Mouse (Mus musculus): ENCODE data around the gene Hgd. TPM values are rescaled to one million over a fixed set of nuclear protein-coding genes. Genes with fewer than 3 reads are reported as not detected.

Gene Hgd
- total RNA-seq, 2 experiments from 2014 or later: not detected

DNA sequence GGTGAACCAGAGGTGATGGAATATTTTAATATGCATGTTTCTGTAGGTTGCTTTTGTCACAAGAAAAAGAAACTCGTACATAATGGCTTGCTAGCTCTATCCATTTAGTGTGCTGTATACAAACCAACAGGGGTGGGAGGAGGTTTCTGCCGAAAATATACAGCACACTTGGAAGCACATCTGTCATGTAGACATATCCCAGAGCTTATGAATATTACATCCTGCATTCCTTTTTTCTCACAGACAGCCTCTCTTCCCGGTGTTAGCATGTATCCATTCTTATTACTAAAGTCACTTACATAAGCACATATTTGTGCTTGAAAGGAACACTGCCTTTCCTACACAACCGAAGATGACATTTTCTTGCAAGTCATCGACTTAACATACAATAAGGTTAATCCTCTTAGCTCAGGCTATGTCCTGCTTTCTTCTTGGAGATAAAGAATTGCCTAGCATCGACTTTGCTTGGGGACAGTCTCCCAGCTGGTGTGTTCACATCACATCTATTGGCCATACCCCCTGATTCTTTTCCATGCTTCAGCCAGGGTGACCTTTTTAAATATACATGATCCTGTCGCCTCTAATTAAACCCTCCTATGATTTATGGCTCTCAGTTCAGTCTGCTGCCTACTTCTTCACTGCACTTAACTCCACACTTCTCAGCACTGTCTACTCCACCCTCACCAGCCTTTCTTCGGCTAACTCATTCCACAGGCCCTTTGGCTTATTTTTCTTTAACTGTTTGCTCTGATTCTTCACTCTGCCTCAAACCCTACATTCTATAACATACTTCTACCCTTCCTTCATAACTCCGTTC lies 83.9 kb downstream of the Hgd start:
- DNase-seq (ENCODE audit: low spot score in 2 of 2): no peak

DNA sequence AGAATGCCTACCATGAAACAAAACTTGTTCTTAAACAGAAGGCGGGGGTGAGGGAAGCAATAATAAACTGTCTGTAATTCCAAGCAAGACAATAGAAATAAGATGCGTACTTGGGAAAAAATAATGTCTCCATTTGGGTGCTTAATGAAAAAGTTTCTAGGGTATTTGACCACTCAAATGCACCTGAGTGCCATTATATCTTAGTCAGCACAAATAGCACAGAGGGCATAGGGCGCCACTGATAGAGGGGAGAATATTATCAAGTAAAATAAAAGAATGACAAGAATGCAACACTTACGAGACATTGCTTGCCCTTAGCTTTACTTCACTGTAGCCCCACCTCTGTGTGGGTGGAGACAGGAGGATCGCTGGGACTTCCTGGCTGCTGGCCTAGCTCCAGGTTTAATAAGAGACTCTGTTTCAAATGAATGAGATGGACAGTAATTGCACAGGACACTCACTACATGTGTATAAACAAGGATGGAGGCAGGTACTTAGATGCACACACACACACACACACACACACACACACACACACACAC lies 85.5 kb downstream of the Hgd start:
- DNase-seq (ENCODE audit: low spot score in 2 of 2): no peak

DNA sequence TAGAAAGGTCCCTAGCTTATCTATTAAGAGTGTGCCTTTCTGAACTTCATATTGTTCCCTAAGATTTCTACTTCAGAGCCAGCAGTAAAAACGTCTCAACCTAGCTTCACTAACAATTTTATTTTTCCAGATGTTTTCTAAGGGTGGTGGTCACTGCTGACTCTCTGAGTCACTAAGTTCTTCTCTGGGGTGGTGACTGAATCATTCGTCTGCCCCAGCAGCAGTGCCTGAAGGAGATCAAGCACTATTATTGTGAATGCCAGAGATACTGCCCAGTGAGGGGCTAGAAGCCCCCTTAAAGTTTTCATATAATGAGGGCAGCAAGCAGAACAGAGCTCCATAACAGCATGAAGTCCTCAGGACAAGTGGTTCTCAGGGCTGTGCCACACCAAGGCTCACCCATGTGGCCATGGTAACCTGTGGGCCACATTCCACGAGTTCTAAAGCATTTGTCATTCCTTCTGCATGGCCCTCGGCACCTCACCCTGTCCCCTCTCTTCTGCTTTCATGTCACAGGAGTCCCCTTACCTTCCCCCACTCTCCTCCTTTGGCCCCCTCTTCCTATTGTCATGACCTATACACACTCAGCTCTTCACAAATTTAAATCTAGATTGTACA lies 90.8 kb downstream of the Hgd start:
- DNase-seq (ENCODE audit: low spot score in 2 of 2): no peak

DNA sequence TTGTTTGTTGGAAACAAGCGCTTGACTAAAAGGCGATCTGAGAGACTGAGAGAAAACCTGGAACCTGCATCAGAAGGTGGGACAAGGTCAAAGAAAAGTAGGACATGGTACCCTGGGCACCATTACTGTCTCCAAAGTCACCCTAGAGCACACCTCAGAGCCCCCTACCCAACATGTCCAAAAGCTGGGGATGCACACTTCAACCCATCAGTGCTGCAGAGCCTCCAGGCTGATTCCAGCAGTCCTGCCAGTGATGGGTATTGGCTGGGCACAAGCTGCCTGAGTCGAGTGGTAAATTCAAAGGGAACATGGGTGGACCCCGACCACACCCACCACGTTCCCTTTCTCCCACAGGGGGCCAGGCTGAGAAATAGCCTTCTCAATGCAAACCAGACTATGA lies 95.4 kb downstream of the Hgd start:
- no peak for DNase-seq (ENCODE audit: low spot score in 2 of 2)

DNA sequence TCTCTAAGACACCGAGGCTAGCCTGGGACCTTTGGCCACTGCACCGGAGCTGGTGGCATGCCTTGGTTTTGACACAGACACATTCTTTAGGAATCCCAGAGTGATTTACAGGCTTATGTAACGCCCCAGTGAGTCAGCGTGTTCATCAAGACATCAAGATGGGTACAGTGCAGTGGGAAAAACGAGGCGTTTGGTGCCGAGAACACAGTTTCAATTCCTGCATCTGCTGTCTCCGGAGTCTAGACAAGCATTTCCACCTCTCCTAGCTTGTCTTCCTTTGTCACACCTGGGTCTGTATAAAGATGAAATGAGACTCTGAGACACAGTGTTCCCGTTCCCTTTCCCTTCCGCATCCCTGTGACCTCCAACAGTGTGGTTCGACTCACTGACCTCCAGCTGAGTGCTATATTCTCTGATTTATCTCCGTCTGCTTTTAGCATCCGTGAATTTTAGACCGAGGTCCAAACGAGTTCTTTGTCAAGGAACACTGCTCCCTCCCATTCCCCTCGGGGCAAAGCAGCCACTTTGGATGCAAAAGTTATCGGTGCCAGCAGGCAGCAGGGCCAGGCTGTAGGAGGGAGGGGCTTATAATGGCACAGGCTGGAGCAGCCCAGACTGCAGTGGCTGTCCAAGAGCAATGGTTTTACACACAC lies 96.2 kb downstream of the Hgd start:
- DNase-seq (ENCODE audit: low spot score in 2 of 2): peak; percentile 70 to 86

DNA sequence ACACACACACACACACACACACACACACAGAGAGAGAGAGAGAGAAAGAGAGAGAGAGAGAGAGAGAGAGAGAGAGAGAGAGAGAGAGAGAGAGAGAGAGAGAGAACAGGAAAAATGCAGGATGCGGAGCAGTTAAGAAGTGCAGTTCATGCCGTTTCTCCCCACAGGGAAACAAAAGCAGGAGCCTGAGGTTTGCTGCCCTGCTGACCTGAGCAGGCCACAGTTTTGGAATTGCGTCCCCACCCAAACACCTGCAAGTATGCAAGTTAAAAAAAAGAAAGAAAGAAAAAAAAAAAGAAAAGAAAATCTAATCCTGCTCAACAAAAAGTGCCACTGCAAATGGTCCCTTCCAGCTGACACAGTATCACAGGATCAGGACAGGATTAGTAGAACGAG lies 96.7 kb downstream of the Hgd start:
- DNase-seq (ENCODE audit: low spot score in 2 of 2): no peak

DNA sequence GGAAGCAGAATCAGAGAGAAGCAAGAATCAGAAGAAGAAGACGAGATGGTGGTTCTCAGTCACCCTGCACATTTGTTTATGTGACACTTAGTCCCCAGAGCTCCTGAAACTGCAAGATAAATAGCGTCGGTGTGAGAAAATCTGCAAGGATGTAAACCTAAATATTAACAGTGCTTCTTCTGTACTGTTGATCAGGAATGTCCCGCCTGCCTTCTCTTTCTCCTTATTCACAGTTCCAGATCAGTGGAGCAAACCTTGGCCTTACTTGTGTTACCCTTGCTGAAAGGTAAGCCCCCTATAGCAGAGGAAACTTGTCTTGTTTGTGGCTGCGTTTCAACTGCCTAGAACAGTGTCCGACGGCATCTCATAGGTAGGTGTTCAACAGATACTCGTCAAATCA lies 97.6 kb downstream of the Hgd start:
- no peak for DNase-seq (ENCODE audit: low spot score in 2 of 2)

DNA sequence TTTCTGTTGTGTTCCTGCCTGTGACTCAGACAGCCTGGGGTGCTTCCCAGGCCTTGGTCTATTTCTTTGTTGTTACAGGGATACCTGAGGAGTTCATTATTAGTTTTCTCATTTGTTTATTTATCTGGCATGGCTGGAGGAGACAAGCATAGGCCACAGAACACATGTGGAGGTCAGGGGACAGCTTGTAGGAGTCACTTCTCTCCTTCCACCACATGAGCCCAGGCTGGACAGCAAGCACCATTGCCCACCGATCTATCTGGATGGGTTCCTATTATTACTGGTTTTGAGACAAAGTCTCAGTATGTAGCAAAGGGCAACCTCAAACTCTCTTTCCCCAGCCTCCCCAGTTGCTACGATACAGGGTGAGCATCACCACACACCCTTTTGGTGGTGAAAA lies 100.3 kb downstream of the Hgd start:
- no peak for DNase-seq (ENCODE audit: low spot score in 2 of 2)

DNA sequence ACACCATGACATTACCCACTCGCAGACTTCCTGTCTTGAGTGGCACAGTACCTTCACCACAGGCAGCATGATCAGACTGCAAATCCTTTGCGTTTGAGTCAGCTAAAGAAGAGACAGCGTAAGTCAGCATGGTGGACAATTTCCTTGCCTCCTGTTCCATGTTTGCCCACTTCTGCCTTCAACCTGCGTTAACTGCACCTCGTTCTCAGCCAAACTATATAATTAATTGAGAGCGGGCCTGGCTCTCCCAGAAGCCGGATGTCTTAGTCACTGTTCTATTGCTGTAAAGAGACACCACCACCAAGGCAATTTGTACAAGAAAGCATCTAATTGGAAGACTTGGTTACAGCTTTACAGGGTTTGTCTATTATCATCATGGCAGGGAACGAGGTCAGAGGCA lies 100.9 kb downstream of the Hgd start:
- no peak for DNase-seq (ENCODE audit: low spot score in 2 of 2)

Other genes starting within 250 kb of the Hgd start
- 100 to 1,000 TPM; 119 to 132 TPM for gene Stxbp5l, start 195.2 kb upstream of the Hgd start, total RNA-seq (2021)
- 10 to 100 TPM; 16.5 to 17.5 TPM for gene Gtf2e1, start 40.4 kb upstream of the Hgd start, total RNA-seq (2021)
- 1 to 10 TPM; 8.1 to 8.6 TPM for gene Rabl3, start 40.3 kb upstream of the Hgd start, total RNA-seq (2021)
- 10 to 100 TPM; 83.3 to 85.1 TPM for gene Ndufb4, start 74.3 kb downstream of the Hgd start, total RNA-seq (2021)
- 10 to 100 TPM; 31.3 to 34.0 TPM for gene Fstl1, start 196.7 kb downstream of the Hgd start, total RNA-seq (2021)